Mouse (Mus musculus): Measurements from ENCODE around the gene Btbd11. TPM values are rescaled to one million over a fixed set of nuclear protein-coding genes. Genes with fewer than 3 reads are reported as not detected.

The Btbd11 gene
- polyA plus RNA-seq, 1 experiment, result 3.6 TPM

DNA sequence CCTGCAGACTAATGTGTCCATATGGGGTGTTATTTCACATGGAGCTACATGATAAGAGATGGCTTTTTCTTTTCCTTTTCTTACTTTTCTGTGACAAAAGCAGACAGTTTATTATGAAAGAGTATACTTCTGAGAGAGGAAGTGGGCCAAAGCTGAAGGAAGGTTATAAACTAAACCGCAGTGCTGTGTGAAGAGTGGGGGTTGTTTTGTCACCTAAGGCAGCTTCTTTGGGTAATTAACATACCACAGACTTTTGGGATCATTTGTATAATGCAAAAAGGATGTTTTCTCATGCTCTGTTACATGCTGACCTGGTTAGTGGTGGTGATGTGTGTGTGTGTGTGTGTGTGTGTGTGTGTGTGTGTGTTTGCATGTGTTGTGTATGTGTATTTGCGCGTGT, 24.5 kb downstream of the Btbd11 start:
- H3K4me1 ChIP-seq (ENCODE audit: control insufficient read depth, insufficient read depth, low read length), result no peaks in the 10 kb centered on the region
- no peak for TF ChIP-seq CTCF (IDR thresholded peaks at IDR 0.05; ENCODE audit: low read depth, low read length)
- no peak for TF ChIP-seq POLR2A (IDR thresholded peaks at IDR 0.05; ENCODE audit: borderline replicate concordance, low read depth, low read length)
- H3K4me3 ChIP-seq (ENCODE audit: insufficient read depth, low read length), result no peak overlapping the region
- no peak overlapping the region for H3K27ac ChIP-seq (ENCODE audit: insufficient read depth, low read depth, low read length)

- no peaks in the 10 kb centered on the region for H3K4me1 ChIP-seq (ENCODE audit: control insufficient read depth, insufficient read depth, low read length)
- no peak overlapping the region for H3K27ac ChIP-seq (ENCODE audit: insufficient read depth, low read depth, low read length)
- TF ChIP-seq POLR2A (IDR thresholded peaks at IDR 0.05; ENCODE audit: borderline replicate concordance, low read depth, low read length) (no peak), CTCF (IDR thresholded peaks at IDR 0.05; ENCODE audit: low read depth, low read length) (no peak)
- H3K4me3 ChIP-seq (ENCODE audit: insufficient read depth, low read length), result no peak overlapping the region
Observed at GRCm38 (mm10) chr10:85420851-85421628, 34.4 kb downstream of the Btbd11 start.

DNA sequence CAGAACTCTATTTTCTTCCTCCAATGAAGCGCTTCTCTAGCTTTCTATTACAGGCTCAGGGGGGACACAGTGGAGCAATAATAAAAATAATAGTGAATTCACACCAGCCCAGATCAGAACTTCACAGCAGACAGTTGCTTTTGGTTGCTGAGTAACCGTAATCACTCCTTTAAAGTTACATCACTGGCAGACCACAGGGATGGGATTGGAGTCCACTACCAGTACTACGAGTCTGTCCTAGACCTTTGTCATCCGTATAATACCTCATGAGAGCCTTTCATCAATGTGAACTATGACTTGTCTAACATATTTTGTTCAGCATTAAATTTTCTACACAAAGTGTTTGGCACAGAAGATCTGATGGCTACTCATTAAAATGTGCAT, 35.0 kb downstream of the Btbd11 start:
- no peaks in the 10 kb centered on the region for H3K4me1 ChIP-seq (ENCODE audit: control insufficient read depth, insufficient read depth, low read length)
- no peak for TF ChIP-seq CTCF (IDR thresholded peaks at IDR 0.05; ENCODE audit: low read depth, low read length)
- no peak for TF ChIP-seq POLR2A (IDR thresholded peaks at IDR 0.05; ENCODE audit: borderline replicate concordance, low read depth, low read length)
- H3K27ac ChIP-seq (ENCODE audit: insufficient read depth, low read depth, low read length), result no peak overlapping the region
- no peak overlapping the region for H3K4me3 ChIP-seq (ENCODE audit: insufficient read depth, low read length)

DNA sequence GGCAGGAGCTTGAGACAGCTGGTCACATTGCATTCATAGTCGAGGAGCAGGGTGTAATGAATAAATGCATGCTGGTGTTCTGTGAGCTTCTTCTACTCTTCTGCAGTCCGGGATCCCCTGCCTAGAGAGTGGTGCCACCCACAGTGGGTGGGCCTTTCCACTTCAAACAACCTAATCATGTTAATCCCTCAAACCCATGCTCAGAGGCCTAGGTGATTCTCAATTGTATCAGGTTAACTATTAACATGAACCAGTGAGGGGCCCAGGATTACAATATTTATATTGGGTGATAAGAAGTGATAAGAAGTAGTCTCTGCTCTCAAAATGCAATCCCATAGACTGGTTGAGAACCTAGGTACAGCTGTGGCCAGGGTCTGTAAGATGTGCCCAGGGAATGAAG, 39.1 kb downstream of the Btbd11 start:
- Histone ChIP-seq H3K4me1 (ENCODE audit: control insufficient read depth, insufficient read depth, low read length) (no peaks in the 10 kb centered on the region), H3K27ac (ENCODE audit: insufficient read depth, low read depth, low read length) (no peak overlapping the region), H3K4me3 (ENCODE audit: insufficient read depth, low read length) (no peak overlapping the region)
- TF ChIP-seq POLR2A (IDR thresholded peaks at IDR 0.05; ENCODE audit: borderline replicate concordance, low read depth, low read length) (no peak), CTCF (IDR thresholded peaks at IDR 0.05; ENCODE audit: low read depth, low read length) (no peak)

GRCm38 (mm10) chr10:85437217-85437616, 50.6 kb downstream of the Btbd11 start:
- TF ChIP-seq CTCF (IDR thresholded peaks at IDR 0.05; ENCODE audit: low read depth, low read length), result no peak
- TF ChIP-seq POLR2A (IDR thresholded peaks at IDR 0.05; ENCODE audit: borderline replicate concordance, low read depth, low read length), result no peak
- no peak overlapping the region for H3K27ac ChIP-seq (ENCODE audit: insufficient read depth, low read depth, low read length)
- H3K4me1 ChIP-seq (ENCODE audit: control insufficient read depth, insufficient read depth, low read length), result no peaks in the 10 kb centered on the region
- H3K4me3 ChIP-seq (ENCODE audit: insufficient read depth, low read length), result no peak overlapping the region

GRCm38 (mm10) chr10:85443371-85443770, 56.8 kb downstream of the Btbd11 start:
- no peak overlapping the region for H3K4me3 ChIP-seq (ENCODE audit: insufficient read depth, low read length)
- no peak for TF ChIP-seq POLR2A (IDR thresholded peaks at IDR 0.05; ENCODE audit: borderline replicate concordance, low read depth, low read length)
- TF ChIP-seq CTCF (IDR thresholded peaks at IDR 0.05; ENCODE audit: low read depth, low read length), result no peak
- no peak overlapping the region for H3K27ac ChIP-seq (ENCODE audit: insufficient read depth, low read depth, low read length)
- H3K4me1 ChIP-seq (ENCODE audit: control insufficient read depth, insufficient read depth, low read length), result no peaks in the 10 kb centered on the region

- Histone ChIP-seq H3K27ac (ENCODE audit: insufficient read depth, low read depth, low read length) (no peak overlapping the region), H3K4me3 (ENCODE audit: insufficient read depth, low read length) (no peak overlapping the region), H3K4me1 (ENCODE audit: control insufficient read depth, insufficient read depth, low read length) (no peaks in the 10 kb centered on the region)
- TF ChIP-seq POLR2A (IDR thresholded peaks at IDR 0.05; ENCODE audit: borderline replicate concordance, low read depth, low read length) (no peak), CTCF (IDR thresholded peaks at IDR 0.05; ENCODE audit: low read depth, low read length) (no peak)
Observed at GRCm38 (mm10) chr10:85445891-85446290, 59.3 kb downstream of the Btbd11 start.

- H3K4me1 ChIP-seq (ENCODE audit: control insufficient read depth, insufficient read depth, low read length), result no peaks in the 10 kb centered on the region
- no peak overlapping the region for H3K27ac ChIP-seq (ENCODE audit: insufficient read depth, low read depth, low read length)
- TF ChIP-seq POLR2A (IDR thresholded peaks at IDR 0.05; ENCODE audit: borderline replicate concordance, low read depth, low read length), result no peak
- TF ChIP-seq CTCF (IDR thresholded peaks at IDR 0.05; ENCODE audit: low read depth, low read length), result no peak
- no peak overlapping the region for H3K4me3 ChIP-seq (ENCODE audit: insufficient read depth, low read length)
Observed at GRCm38 (mm10) chr10:85446700-85447099, 60.1 kb downstream of the Btbd11 start.

DNA sequence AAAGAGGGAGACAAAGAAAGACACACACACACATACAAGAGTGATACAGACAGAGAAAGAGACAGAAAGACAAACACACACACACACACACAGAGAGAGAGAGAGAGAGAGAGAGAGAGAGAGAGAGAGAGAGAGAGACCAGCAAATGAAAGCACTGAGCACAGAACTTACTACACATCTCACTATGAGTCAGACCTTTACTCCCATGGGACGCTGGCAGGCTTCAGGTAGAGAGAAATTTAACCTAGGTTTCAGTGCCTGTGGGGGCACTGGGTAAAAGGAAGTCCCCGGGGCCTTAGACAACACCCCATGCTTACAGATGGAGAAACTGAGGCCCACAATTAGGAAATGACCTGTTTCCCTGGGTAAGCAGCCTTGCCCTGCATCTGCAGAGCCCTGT, 61.3 kb downstream of the Btbd11 start:
- Histone ChIP-seq H3K4me3 (ENCODE audit: insufficient read depth, low read length) (no peak overlapping the region), H3K4me1 (ENCODE audit: control insufficient read depth, insufficient read depth, low read length) (no peaks in the 10 kb centered on the region), H3K27ac (ENCODE audit: insufficient read depth, low read depth, low read length) (no peak overlapping the region)
- TF ChIP-seq POLR2A (IDR thresholded peaks at IDR 0.05; ENCODE audit: borderline replicate concordance, low read depth, low read length) (no peak), CTCF (IDR thresholded peaks at IDR 0.05; ENCODE audit: low read depth, low read length) (no peak)

DNA sequence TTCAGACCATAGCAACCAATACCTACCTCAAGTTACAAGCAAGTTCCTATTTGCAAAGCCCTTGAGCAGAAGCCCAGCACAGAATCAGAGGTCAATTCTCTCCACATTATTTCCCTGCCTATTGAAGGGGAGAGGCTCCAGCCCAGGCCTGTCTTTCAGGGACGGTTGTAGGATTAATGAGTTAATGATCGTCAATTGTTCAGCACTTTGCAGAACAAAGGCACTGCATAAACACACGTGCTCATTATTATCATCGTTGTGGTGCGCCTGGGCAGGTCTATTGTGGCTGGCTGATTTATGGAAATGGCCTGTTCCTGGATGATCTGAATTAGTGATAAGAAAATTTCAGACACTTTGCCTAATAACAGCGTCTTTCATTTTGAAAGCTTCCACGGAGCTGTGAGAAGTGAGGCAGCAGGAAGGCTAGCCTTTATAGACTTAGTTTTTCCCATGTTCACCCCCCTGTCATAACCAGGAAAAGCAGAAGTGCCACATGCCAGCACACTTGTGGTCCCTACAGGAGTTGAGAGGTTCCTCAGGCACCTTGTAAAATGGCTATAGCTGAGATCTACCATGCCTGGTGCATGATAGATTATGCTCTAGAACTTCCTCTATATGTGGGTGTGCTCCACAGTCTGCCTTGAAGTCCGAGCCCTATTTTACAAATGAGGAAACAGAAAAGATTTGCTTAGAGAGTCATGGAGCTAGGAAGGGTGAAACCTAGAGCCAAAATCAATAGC, 65.2 kb downstream of the Btbd11 start:
- Histone ChIP-seq H3K27ac (ENCODE audit: insufficient read depth, low read depth, low read length) (no peak overlapping the region), H3K4me1 (ENCODE audit: control insufficient read depth, insufficient read depth, low read length) (no peaks in the 10 kb centered on the region), H3K4me3 (ENCODE audit: insufficient read depth, low read length) (no peak overlapping the region; the same call in 1 of the 2 replicates)
- no peak for TF ChIP-seq CTCF (IDR thresholded peaks at IDR 0.05; ENCODE audit: low read depth, low read length)
- TF ChIP-seq POLR2A (IDR thresholded peaks at IDR 0.05; ENCODE audit: borderline replicate concordance, low read depth, low read length), result no peak
